Mouse (Mus musculus) hindbrain, embryonic 11.5 days (tissue): ENCODE measurements at regions not wholly inside any gene's neighbourhood (a gene's known extent, or its start where the extent isn't known, plus 50 kb on each side); places are given as distances from the start of the nearest gene placed in this dataset.

Source experiments
- ATAC-seq: fragments of 200-750 bp; cut with Nextera tagmentation; 2 replicates; pipeline ENCODE4 v1.8.0; 2017; ENCODE audit warnings: mild to moderate bottlenecking, moderate TSS enrichment, moderate library complexity; ENCODE audit not compliant: low FRiP score
- DNase-seq: peaks from one replicate; pipeline ENCODE4 v3.0.0-alpha.2; 2015; ENCODE audit warnings: low spot score
- H3K27ac ChIP-seq: fragments of 300-500 bp; sonication (generic); 2 replicates; pipeline ENCODE4 v1.5.1; 2014; ENCODE audit warnings: mild to moderate bottlenecking, low read depth, low read length
- H3K27me3 ChIP-seq: fragments of 300-500 bp; sonication (generic); 2 replicates; pipeline ENCODE4 v1.6.1; 2014; ENCODE audit warnings: mild to moderate bottlenecking, low read length, moderate library complexity, mixed read lengths; ENCODE audit not compliant: control insufficient read depth, insufficient read depth
- H3K36me3 ChIP-seq: fragments of 300-500 bp; sonication (generic); 2 replicates; pipeline ENCODE4 v1.6.1; 2014; ENCODE audit warnings: mild to moderate bottlenecking, low read length, moderate library complexity, mixed read lengths; ENCODE audit not compliant: control insufficient read depth, insufficient read depth
- H3K4me1 ChIP-seq: fragments of 300-500 bp; sonication (generic); replicated peaks from 2 replicates; pipeline ENCODE4 v1.6.1; 2014; ENCODE audit warnings: low read length, mixed read lengths; ENCODE audit not compliant: control insufficient read depth, insufficient read depth
- H3K4me2 ChIP-seq: fragments of 300-500 bp; sonication (generic); replicated peaks from 2 replicates; pipeline ENCODE4 v1.6.1; 2014; ENCODE audit warnings: mild to moderate bottlenecking, low read depth, low read length
- H3K4me3 ChIP-seq: fragments of 300-500 bp; sonication (generic); 2 replicates; pipeline ENCODE4 v1.5.1; 2014; ENCODE audit warnings: low read depth, low read length
- H3K9ac ChIP-seq: fragments of 300-500 bp; sonication (generic); 2 replicates; pipeline ENCODE4 v1.6.1; 2014; ENCODE audit warnings: low read depth, low read length
- H3K9me3 ChIP-seq: fragments of 300-500 bp; sonication (generic); 2 replicates; pipeline ENCODE4 v1.6.1; 2016; ENCODE audit warnings: low read length; ENCODE audit not compliant: control insufficient read depth
- WGBS: fragments of 180-500 bp; shearing (Covaris S2); extraction: QIAGEN DNeasy Blood & Tissue Kit; methylation state at CpG from one replicate; pipeline ENCODE4 v1.1.7; 2014; 5-methylcytosine and 5-hydroxymethylcytosine counted together

- WGBS = 66% methylated on average over 9 of the region's 9 CpGs
- H3K9me3 ChIP-seq = no peaks in the 10 kb centered on the region
- no peaks in the 10 kb centered on the region for H3K27me3 ChIP-seq
- H3K9ac ChIP-seq = no peak overlapping the region
- no peak overlapping the region for H3K4me3 ChIP-seq
- H3K4me1 ChIP-seq = no peaks in the 10 kb centered on the region
- ATAC-seq (no peak), DNase-seq (peak; percentile 11)
- no peak overlapping the region for H3K4me2 ChIP-seq
- H3K27ac ChIP-seq = no peak overlapping the region
- H3K36me3 ChIP-seq = no peaks in the 10 kb centered on the region
Measured at GRCm38 (mm10) chr2:45678685-45679084, 561.5 kb upstream of the Zeb2 start.

GRCm38 (mm10) chr2:45675776-45676175 lies 558.6 kb upstream of the Zeb2 start:
- Histone ChIP-seq H3K9ac (no peak overlapping the region), H3K4me3 (no peak overlapping the region), H3K36me3 (no peaks in the 10 kb centered on the region), H3K4me1 (no peaks in the 10 kb centered on the region), H3K27ac (no peak overlapping the region), H3K9me3 (no peaks in the 10 kb centered on the region), H3K27me3 (no peaks in the 10 kb centered on the region), H3K4me2 (no peak overlapping the region)
- no peak for DNase-seq
- WGBS = 85% methylated on average over 2 of the region's 2 CpGs
- ATAC-seq = no peak

- Histone ChIP-seq H3K4me2 (no peak overlapping the region), H3K4me3 (no peak overlapping the region), H3K27ac (no peak overlapping the region), H3K9ac (no peak overlapping the region), H3K36me3 (no peaks in the 10 kb centered on the region), H3K27me3 (no peaks in the 10 kb centered on the region), H3K4me1 (no peaks in the 10 kb centered on the region), H3K9me3 (no peaks in the 10 kb centered on the region)
- 36% methylated on average over 1 of the region's 1 CpGs for WGBS
- no peak for ATAC-seq
- DNase-seq = no peak
Measured at GRCm38 (mm10) chr2:45656011-45656410, 538.8 kb upstream of the Zeb2 start.

- ATAC-seq (no peak), DNase-seq (no peak)
- Histone ChIP-seq H3K9ac (no peak overlapping the region), H3K36me3 (no peaks in the 10 kb centered on the region), H3K27me3 (no peaks in the 10 kb centered on the region), H3K4me3 (no peak overlapping the region), H3K4me2 (no peak overlapping the region), H3K9me3 (no peaks in the 10 kb centered on the region), H3K27ac (no peak overlapping the region), H3K4me1 (no peaks in the 10 kb centered on the region)
Measured at GRCm38 (mm10) chr2:45654693-45655092, 537.5 kb upstream of the Zeb2 start.

GRCm38 (mm10) chr2:45652977-45653376 lies 535.8 kb upstream of the Zeb2 start:
- H3K4me3 ChIP-seq = no peak overlapping the region
- H3K27ac ChIP-seq = no peak overlapping the region
- H3K9ac ChIP-seq = no peak overlapping the region
- no peaks in the 10 kb centered on the region for H3K4me1 ChIP-seq
- no peaks in the 10 kb centered on the region for H3K9me3 ChIP-seq
- ATAC-seq (no peak), DNase-seq (no peak)
- no peaks in the 10 kb centered on the region for H3K36me3 ChIP-seq
- H3K27me3 ChIP-seq = no peaks in the 10 kb centered on the region
- no peak overlapping the region for H3K4me2 ChIP-seq
- WGBS = 71% methylated on average over 3 of the region's 3 CpGs

GRCm38 (mm10) chr2:45650271-45650985 lies 533.2 kb upstream of the Zeb2 start:
- no peak overlapping the region for H3K9ac ChIP-seq
- no peaks in the 10 kb centered on the region for H3K9me3 ChIP-seq
- ATAC-seq (no peak), DNase-seq (no peak)
- H3K36me3 ChIP-seq = no peaks in the 10 kb centered on the region
- H3K4me3 ChIP-seq = no peak overlapping the region
- no peak overlapping the region for H3K4me2 ChIP-seq
- H3K27me3 ChIP-seq = no peaks in the 10 kb centered on the region
- WGBS = 64% methylated on average over 5 of the region's 5 CpGs
- H3K27ac ChIP-seq = no peak overlapping the region
- H3K4me1 ChIP-seq = no peaks in the 10 kb centered on the region

GRCm38 (mm10) chr2:45647846-45648245 lies 530.7 kb upstream of the Zeb2 start:
- Histone ChIP-seq H3K9ac (no peak overlapping the region), H3K27me3 (no peaks in the 10 kb centered on the region), H3K4me3 (no peak overlapping the region), H3K27ac (no peak overlapping the region), H3K4me2 (no peak overlapping the region), H3K36me3 (no peaks in the 10 kb centered on the region), H3K4me1 (no peaks in the 10 kb centered on the region), H3K9me3 (no peaks in the 10 kb centered on the region)
- no peak for DNase-seq
- no peak for ATAC-seq
- 92% methylated on average over 3 of the region's 3 CpGs for WGBS

GRCm38 (mm10) chr2:45630081-45630480 lies 512.9 kb upstream of the Zeb2 start:
- no peak for DNase-seq
- no peaks in the 10 kb centered on the region for H3K27me3 ChIP-seq
- H3K4me2 ChIP-seq = no peak overlapping the region
- no peak overlapping the region for H3K9ac ChIP-seq
- no peaks in the 10 kb centered on the region for H3K36me3 ChIP-seq
- no peaks in the 10 kb centered on the region for H3K9me3 ChIP-seq
- no peak overlapping the region for H3K4me3 ChIP-seq
- peak; percentile 38; the same call in 1 of the 2 replicates for ATAC-seq
- no peaks in the 10 kb centered on the region for H3K4me1 ChIP-seq
- H3K27ac ChIP-seq = no peak overlapping the region
- 70% methylated on average over 7 of the region's 7 CpGs for WGBS

GRCm38 (mm10) chr2:45629616-45630015 lies 512.4 kb upstream of the Zeb2 start:
- 81% methylated on average over 3 of the region's 3 CpGs for WGBS

More at GRCm38 (mm10) chr2:45629616-45630015, 512.4 kb upstream of the Zeb2 start:
- Histone ChIP-seq H3K36me3 (no peaks in the 10 kb centered on the region), H3K4me3 (no peak overlapping the region), H3K4me1 (no peaks in the 10 kb centered on the region), H3K4me2 (no peak overlapping the region), H3K9me3 (no peaks in the 10 kb centered on the region), H3K9ac (no peak overlapping the region), H3K27ac (no peak overlapping the region), H3K27me3 (no peaks in the 10 kb centered on the region)
- DNase-seq (no peak), ATAC-seq (no peak)
